Mouse (Mus musculus) thymus, adult 18-20 months (tissue): Measurements from ENCODE around the gene 4930447C04Rik.

Experiments used
- DNase-seq, 2 experiments: peaks; one replicate each; pipeline ENCODE4 v3.0.0; 2022; ENCODE audit warnings: mixed read lengths in 2 of 2

Gene 4930447C04Rik

GRCm38 (mm10) chr12:72834773-72835517 is 105.6 kb downstream of the 4930447C04Rik start:
- DNase-seq, result no peak

DNA sequence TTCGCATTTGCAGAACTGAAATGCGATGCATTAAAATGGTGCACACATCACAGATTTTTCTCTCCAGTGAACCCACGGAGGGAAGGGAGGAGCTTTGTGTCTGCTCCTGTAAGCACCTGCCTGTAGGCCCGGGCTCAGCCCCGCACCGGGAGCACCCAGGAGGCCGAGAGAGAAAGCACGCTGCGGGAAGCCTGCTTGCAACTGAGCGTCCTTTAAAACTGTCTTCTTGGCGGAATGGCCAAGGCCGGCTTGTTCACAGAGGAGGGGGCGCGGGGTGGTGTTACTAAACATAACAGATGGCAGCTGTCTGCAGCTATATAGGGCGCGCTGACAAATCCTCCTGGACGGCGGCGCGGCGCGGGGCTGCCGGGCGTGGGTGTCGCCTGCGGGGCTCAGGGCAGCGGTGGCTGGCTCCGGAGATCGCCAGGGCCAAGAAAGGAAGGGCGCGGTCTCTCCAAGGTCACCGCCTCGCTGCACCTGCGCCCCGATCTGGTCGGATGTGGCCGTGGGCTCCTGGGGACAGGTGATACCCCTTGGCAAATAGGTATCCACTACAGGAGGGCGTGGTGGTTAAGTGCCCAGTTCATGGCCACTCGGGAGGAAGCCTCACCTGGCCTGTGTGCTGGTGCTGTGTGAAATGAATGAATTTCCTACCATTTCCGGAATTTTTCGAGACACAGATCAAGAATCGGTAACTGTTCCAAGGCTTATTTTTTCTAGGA is 108.7 kb downstream of the 4930447C04Rik start:
- no peak for DNase-seq
